Mouse (Mus musculus) activated CD4-positive, CD25-positive, alpha-beta regulatory T cell, adult 4 months (primary cell): Measurements from ENCODE around the gene Ccdc24. TPM values are rescaled to one million over a fixed set of nuclear protein-coding genes. Genes with fewer than 3 reads are reported as not detected.
A peak's percentile ranks its signal among the peaks of the same experiment; 100 is the strongest.

Experiments
- ATAC-seq: one replicate; pipeline ENCODE4 v1.8.0; 2017
- polyA plus RNA-seq, 2 experiments: library from polyadenylated mRNA; unstranded; fragments of 100-300 nt; shearing (Covaris generic); gene quantifications; one replicate each; pipeline ENCODE4 v1.2.1; 2017

Ccdc24 gene
- not detected for polyA plus RNA-seq

GRCm38 (mm10) chr4:117872471-117872886 lies at the start of gene Ccdc24:
Ccdc24 (minus strand) TSS chr4:117872557.
- ATAC-seq, result no peak

- no peak for ATAC-seq
These were observed 49.0 kb upstream of the Ccdc24 start for GRCm38 (mm10) chr4:117921358-117921757.

GRCm38 (mm10) chr4:117918762-117919161 lies 46.4 kb upstream of the Ccdc24 start:
- ATAC-seq, result no peak

- ATAC-seq, result no peak
These were observed 45.9 kb upstream of the Ccdc24 start for GRCm38 (mm10) chr4:117918261-117918660.

- no peak for ATAC-seq
These were observed 45.5 kb upstream of the Ccdc24 start for GRCm38 (mm10) chr4:117917847-117918246.

GRCm38 (mm10) chr4:117917402-117917801 lies 45.0 kb upstream of the Ccdc24 start:
- ATAC-seq, result no peak

GRCm38 (mm10) chr4:117916386-117916785 lies 44.0 kb upstream of the Ccdc24 start:
- no peak for ATAC-seq

GRCm38 (mm10) chr4:117915489-117916105 lies 43.2 kb upstream of the Ccdc24 start:
- no peak for ATAC-seq

GRCm38 (mm10) chr4:117914591-117915442 lies 42.5 kb upstream of the Ccdc24 start, which contains the start of gene Ipo13:
Ipo13 (minus strand) TSS chr4:117914999.
- peak; percentile 89 for ATAC-seq

GRCm38 (mm10) chr4:117914031-117914430 lies 41.7 kb upstream of the Ccdc24 start:
- ATAC-seq, result no peak

- ATAC-seq, result no peak
These were observed 41.1 kb upstream of the Ccdc24 start for GRCm38 (mm10) chr4:117913421-117913820.

- ATAC-seq, result no peak
These were observed 40.4 kb upstream of the Ccdc24 start for GRCm38 (mm10) chr4:117912685-117913273.

GRCm38 (mm10) chr4:117912131-117912561 lies 39.8 kb upstream of the Ccdc24 start:
- ATAC-seq, result no peak

GRCm38 (mm10) chr4:117908834-117909453 lies 36.6 kb upstream of the Ccdc24 start:
- no peak for ATAC-seq

GRCm38 (mm10) chr4:117906196-117906595 lies 33.8 kb upstream of the Ccdc24 start:
- no peak for ATAC-seq

- no peak for ATAC-seq
These were observed 32.4 kb upstream of the Ccdc24 start for GRCm38 (mm10) chr4:117904761-117905160.

GRCm38 (mm10) chr4:117904094-117904493 lies 31.7 kb upstream of the Ccdc24 start:
- no peak for ATAC-seq

- no peak for ATAC-seq
These were observed 25.8 kb upstream of the Ccdc24 start for GRCm38 (mm10) chr4:117898111-117898510.

- ATAC-seq, result no peak
These were observed 23.7 kb upstream of the Ccdc24 start for GRCm38 (mm10) chr4:117896031-117896430.

GRCm38 (mm10) chr4:117895339-117895738 lies 23.0 kb upstream of the Ccdc24 start:
- ATAC-seq, result no peak

GRCm38 (mm10) chr4:117894601-117895000 lies 22.2 kb upstream of the Ccdc24 start:
- ATAC-seq, result no peak

GRCm38 (mm10) chr4:117893376-117893775 lies 21.0 kb upstream of the Ccdc24 start:
- ATAC-seq, result no peak

GRCm38 (mm10) chr4:117891738-117892161 lies 19.4 kb upstream of the Ccdc24 start, which contains the start of gene Dph2:
Dph2 (minus strand) TSS chr4:117892032.
- peak; percentile 89 for ATAC-seq
